Mouse (Mus musculus): ENCODE results near the gene Jchain. TPM values are rescaled to one million over a fixed set of nuclear protein-coding genes. Genes with fewer than 3 reads are reported as not detected.

Jchain gene
- polyA plus RNA-seq, 1 experiment from 2014 or later = 0.33 TPM

- Histone ChIP-seq H3K4me2 (ENCODE audit: low read depth, low read length) (no peak overlapping the region), H3K27me3 (ENCODE audit: control insufficient read depth, insufficient read depth, low read length) (no peaks in the 10 kb centered on the region), H3K4me1 (ENCODE audit: control insufficient read depth, insufficient read depth, low read length) (no peaks in the 10 kb centered on the region), H3K27ac (ENCODE audit: low read length) (no peak overlapping the region), H3K36me3 (ENCODE audit: control insufficient read depth, insufficient read depth) (no peaks in the 10 kb centered on the region), H3K9me3 (replicated peaks; ENCODE audit: control insufficient read depth, low read length) (no peaks in the 10 kb centered on the region), H3K4me3 (ENCODE audit: low read length) (no peak overlapping the region), H3K9ac (ENCODE audit: low read length) (no peak overlapping the region)
- ATAC-seq (replicated peaks; ENCODE audit: extremely low read depth, insufficient read depth, low FRiP score) = no peak
Observed at GRCm38 (mm10) chr5:88540845-88541244, 13.2 kb upstream of the Jchain start.

GRCm38 (mm10) chr5:88534697-88535096 is 7.0 kb upstream of the Jchain start:
- 63% methylated on average over 3 of the region's 3 CpGs for WGBS
- Histone ChIP-seq H3K9ac (ENCODE audit: low read length) (no peak overlapping the region), H3K4me2 (ENCODE audit: low read depth, low read length) (no peak overlapping the region), H3K4me1 (ENCODE audit: control insufficient read depth, insufficient read depth, low read length) (peaks cover 7% of the 10 kb centered on the region; the same call in 1 of the 2 replicates), H3K27ac (ENCODE audit: low read length) (no peak overlapping the region; the same call in 1 of the 2 replicates), H3K27me3 (ENCODE audit: control insufficient read depth, insufficient read depth, low read length) (no peaks in the 10 kb centered on the region), H3K4me3 (ENCODE audit: low read length) (no peak overlapping the region), H3K9me3 (replicated peaks; ENCODE audit: control insufficient read depth, low read length) (no peaks in the 10 kb centered on the region), H3K36me3 (ENCODE audit: control insufficient read depth, insufficient read depth) (no peaks in the 10 kb centered on the region)
- ATAC-seq (replicated peaks; ENCODE audit: extremely low read depth, insufficient read depth, low FRiP score) = no peak

- 47% methylated on average over 1 of the region's 1 CpGs for WGBS
- H3K27ac ChIP-seq (ENCODE audit: low read length) = no peak overlapping the region
- H3K4me1 ChIP-seq (ENCODE audit: control insufficient read depth, insufficient read depth, low read length) = peaks cover 7% of the 10 kb centered on the region; the same call in 1 of the 2 replicates
- H3K27me3 ChIP-seq (ENCODE audit: control insufficient read depth, insufficient read depth, low read length) = no peaks in the 10 kb centered on the region
- no peaks in the 10 kb centered on the region for H3K36me3 ChIP-seq (ENCODE audit: control insufficient read depth, insufficient read depth)
- H3K9ac ChIP-seq (ENCODE audit: low read length) = no peak overlapping the region
- no peak for ATAC-seq (replicated peaks; ENCODE audit: extremely low read depth, insufficient read depth, low FRiP score)
- no peaks in the 10 kb centered on the region for H3K9me3 ChIP-seq (replicated peaks; ENCODE audit: control insufficient read depth, low read length)
- H3K4me2 ChIP-seq (ENCODE audit: low read depth, low read length) = no peak overlapping the region
- no peak overlapping the region for H3K4me3 ChIP-seq (ENCODE audit: low read length)
Observed at GRCm38 (mm10) chr5:88530908-88531307, 3.2 kb upstream of the Jchain start.

DNA sequence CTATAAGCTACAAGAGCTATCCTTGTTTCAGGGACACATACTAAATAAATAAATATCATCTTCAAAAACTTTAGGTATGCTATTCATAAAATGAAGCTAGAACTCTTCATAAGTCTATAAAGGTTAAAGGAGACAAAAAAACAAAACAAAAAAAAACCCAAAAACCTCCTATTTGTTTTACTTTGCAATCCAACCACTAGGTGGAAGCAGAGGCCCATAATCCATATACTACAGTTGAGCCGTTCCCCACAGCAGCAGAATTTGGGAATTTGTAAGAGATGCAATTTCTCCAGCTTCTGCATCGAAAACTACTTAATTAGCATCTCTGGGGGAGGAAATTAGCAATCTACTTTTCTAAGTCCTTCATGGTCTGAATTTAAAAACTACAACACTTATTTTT is 8.5 kb downstream of the Jchain start:
- Histone ChIP-seq H3K9me3 (replicated peaks; ENCODE audit: control insufficient read depth, low read length) (no peaks in the 10 kb centered on the region), H3K4me1 (ENCODE audit: control insufficient read depth, insufficient read depth, low read length) (no peaks in the 10 kb centered on the region), H3K4me3 (ENCODE audit: low read length) (no peak overlapping the region), H3K27ac (ENCODE audit: low read length) (no peak overlapping the region), H3K27me3 (ENCODE audit: control insufficient read depth, insufficient read depth, low read length) (no peaks in the 10 kb centered on the region), H3K36me3 (ENCODE audit: control insufficient read depth, insufficient read depth) (no peaks in the 10 kb centered on the region), H3K9ac (ENCODE audit: low read length) (no peak overlapping the region), H3K4me2 (ENCODE audit: low read depth, low read length) (no peak overlapping the region)
- no peak for ATAC-seq (replicated peaks; ENCODE audit: extremely low read depth, insufficient read depth, low FRiP score)
- 12% methylated on average over 2 of the region's 2 CpGs for WGBS

GRCm38 (mm10) chr5:88508990-88509389 is 18.7 kb downstream of the Jchain start:
- Histone ChIP-seq H3K4me2 (ENCODE audit: low read depth, low read length) (no peak overlapping the region), H3K4me3 (ENCODE audit: low read length) (no peak overlapping the region), H3K36me3 (ENCODE audit: control insufficient read depth, insufficient read depth) (no peaks in the 10 kb centered on the region), H3K9ac (ENCODE audit: low read length) (no peak overlapping the region), H3K9me3 (replicated peaks; ENCODE audit: control insufficient read depth, low read length) (no peaks in the 10 kb centered on the region), H3K4me1 (ENCODE audit: control insufficient read depth, insufficient read depth, low read length) (no peaks in the 10 kb centered on the region), H3K27ac (ENCODE audit: low read length) (no peak overlapping the region), H3K27me3 (ENCODE audit: control insufficient read depth, insufficient read depth, low read length) (no peaks in the 10 kb centered on the region)
- 86% methylated on average over 1 of the region's 1 CpGs for WGBS
- ATAC-seq (replicated peaks; ENCODE audit: extremely low read depth, insufficient read depth, low FRiP score) = no peak

DNA sequence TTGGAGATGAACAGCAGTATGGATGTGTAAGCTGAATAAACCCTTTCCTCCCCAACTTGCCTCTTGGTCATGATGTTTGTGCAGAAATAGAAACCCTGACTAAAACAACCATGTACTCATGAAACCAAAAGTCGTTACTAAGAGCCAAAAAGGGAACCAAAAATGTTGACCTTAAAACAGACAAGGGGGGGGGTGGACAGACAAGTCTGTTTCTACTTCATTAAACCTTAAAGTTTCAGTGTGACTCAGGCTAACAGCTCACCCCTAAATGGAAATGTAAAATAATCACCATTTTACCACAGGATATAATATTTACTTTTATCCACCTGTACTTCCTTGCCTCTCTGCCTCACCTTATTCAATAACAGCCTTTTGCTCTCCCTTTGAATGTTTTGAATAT is 19.1 kb downstream of the Jchain start:
- no peaks in the 10 kb centered on the region for H3K36me3 ChIP-seq (ENCODE audit: control insufficient read depth, insufficient read depth)
- H3K4me1 ChIP-seq (ENCODE audit: control insufficient read depth, insufficient read depth, low read length) = no peaks in the 10 kb centered on the region
- 38% methylated on average over 1 of the region's 1 CpGs for WGBS
- H3K4me3 ChIP-seq (ENCODE audit: low read length) = no peak overlapping the region
- no peaks in the 10 kb centered on the region for H3K27me3 ChIP-seq (ENCODE audit: control insufficient read depth, insufficient read depth, low read length)
- H3K9ac ChIP-seq (ENCODE audit: low read length) = no peak overlapping the region
- no peak overlapping the region for H3K4me2 ChIP-seq (ENCODE audit: low read depth, low read length)
- H3K27ac ChIP-seq (ENCODE audit: low read length) = no peak overlapping the region
- H3K9me3 ChIP-seq (replicated peaks; ENCODE audit: control insufficient read depth, low read length) = no peaks in the 10 kb centered on the region
- no peak for ATAC-seq (replicated peaks; ENCODE audit: extremely low read depth, insufficient read depth, low FRiP score)

DNA sequence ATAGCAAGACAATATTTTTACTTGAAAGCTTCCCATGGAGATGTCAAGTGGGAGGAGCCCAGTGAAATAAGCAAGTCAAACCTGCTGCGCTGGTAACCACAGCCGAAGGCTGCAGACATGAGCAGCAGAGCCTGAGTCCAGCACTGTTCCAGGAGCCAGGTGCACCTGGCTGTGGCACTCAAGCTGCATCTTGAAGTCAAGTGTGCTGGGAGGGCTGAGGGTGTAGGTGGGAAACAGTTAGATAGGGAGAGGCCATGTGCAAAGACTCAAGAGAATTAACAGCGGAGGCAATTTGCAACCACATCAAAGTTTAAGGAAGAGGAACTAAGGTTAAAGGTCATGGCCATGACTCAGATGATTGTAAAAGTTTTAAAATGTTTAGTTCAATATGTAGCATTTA is 27.9 kb downstream of the Jchain start:
- Histone ChIP-seq H3K9me3 (replicated peaks; ENCODE audit: control insufficient read depth, low read length) (no peaks in the 10 kb centered on the region), H3K4me3 (ENCODE audit: low read length) (no peak overlapping the region), H3K4me2 (ENCODE audit: low read depth, low read length) (no peak overlapping the region), H3K4me1 (ENCODE audit: control insufficient read depth, insufficient read depth, low read length) (no peaks in the 10 kb centered on the region), H3K36me3 (ENCODE audit: control insufficient read depth, insufficient read depth) (no peaks in the 10 kb centered on the region), H3K27ac (ENCODE audit: low read length) (no peak overlapping the region), H3K9ac (ENCODE audit: low read length) (no peak overlapping the region), H3K27me3 (ENCODE audit: control insufficient read depth, insufficient read depth, low read length) (no peaks in the 10 kb centered on the region)
- peak; percentile 84 for ATAC-seq (replicated peaks; ENCODE audit: extremely low read depth, insufficient read depth, low FRiP score)
- WGBS = 76% methylated on average over 3 of the region's 3 CpGs

DNA sequence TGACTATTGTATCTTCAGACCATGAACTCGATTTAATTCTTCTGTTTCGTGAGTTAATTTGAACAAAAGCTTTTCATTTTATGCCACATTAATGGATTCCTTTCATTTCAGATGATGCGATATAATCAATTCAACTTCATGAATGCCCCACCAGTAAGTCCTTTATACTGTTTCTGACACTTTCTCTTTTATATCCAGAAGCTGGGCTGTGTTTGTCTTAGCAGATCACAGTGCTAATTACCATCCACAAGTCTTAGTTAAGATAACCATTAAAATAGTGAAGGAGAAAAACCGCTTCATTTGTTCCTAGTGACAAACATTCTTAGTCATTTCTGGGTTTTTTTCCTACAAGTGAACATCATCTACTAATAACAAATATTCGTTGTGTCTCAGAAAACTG is 36.6 kb downstream of the Jchain start:
- H3K27me3 ChIP-seq (ENCODE audit: control insufficient read depth, insufficient read depth, low read length) = no peaks in the 10 kb centered on the region
- H3K4me2 ChIP-seq (ENCODE audit: low read depth, low read length) = no peak overlapping the region
- WGBS = 77% methylated on average over 5 of the region's 5 CpGs
- no peak overlapping the region for H3K27ac ChIP-seq (ENCODE audit: low read length)
- H3K9me3 ChIP-seq (replicated peaks; ENCODE audit: control insufficient read depth, low read length) = no peaks in the 10 kb centered on the region
- H3K36me3 ChIP-seq (ENCODE audit: control insufficient read depth, insufficient read depth) = no peaks in the 10 kb centered on the region
- no peak overlapping the region for H3K4me3 ChIP-seq (ENCODE audit: low read length)
- H3K9ac ChIP-seq (ENCODE audit: low read length) = no peak overlapping the region
- no peak for ATAC-seq (replicated peaks; ENCODE audit: extremely low read depth, insufficient read depth, low FRiP score)
- H3K4me1 ChIP-seq (ENCODE audit: control insufficient read depth, insufficient read depth, low read length) = no peaks in the 10 kb centered on the region

- Histone ChIP-seq H3K9me3 (replicated peaks; ENCODE audit: control insufficient read depth, low read length) (no peaks in the 10 kb centered on the region), H3K27me3 (ENCODE audit: control insufficient read depth, insufficient read depth, low read length) (no peaks in the 10 kb centered on the region), H3K27ac (ENCODE audit: low read length) (no peak overlapping the region), H3K4me3 (ENCODE audit: low read length) (no peak overlapping the region), H3K4me1 (ENCODE audit: control insufficient read depth, insufficient read depth, low read length) (no peaks in the 10 kb centered on the region), H3K9ac (ENCODE audit: low read length) (no peak overlapping the region), H3K36me3 (ENCODE audit: control insufficient read depth, insufficient read depth) (no peaks in the 10 kb centered on the region), H3K4me2 (ENCODE audit: low read depth, low read length) (no peak overlapping the region)
- 59% methylated on average over 2 of the region's 2 CpGs for WGBS
- no peak for ATAC-seq (replicated peaks; ENCODE audit: extremely low read depth, insufficient read depth, low FRiP score)
Observed at GRCm38 (mm10) chr5:88489004-88489403, 38.7 kb downstream of the Jchain start.

- no peaks in the 10 kb centered on the region for H3K4me1 ChIP-seq (ENCODE audit: control insufficient read depth, insufficient read depth, low read length)
- no peak within 1 kb of the TSS for H3K9ac ChIP-seq (ENCODE audit: low read length)
- H3K4me2 ChIP-seq (ENCODE audit: low read depth, low read length) = no peak within 1 kb of the TSS
- ATAC-seq (replicated peaks; ENCODE audit: extremely low read depth, insufficient read depth, low FRiP score) = no peak
- H3K27me3 ChIP-seq (ENCODE audit: control insufficient read depth, insufficient read depth, low read length) = no peaks in the 10 kb centered on the region
- H3K4me3 ChIP-seq (ENCODE audit: low read length) = no peak within 1 kb of the TSS
- no peaks in the 10 kb centered on the region for H3K9me3 ChIP-seq (replicated peaks; ENCODE audit: control insufficient read depth, low read length)
- no peak within 1 kb of the TSS for H3K27ac ChIP-seq (ENCODE audit: low read length)
- no peaks in the 10 kb centered on the region for H3K36me3 ChIP-seq (ENCODE audit: control insufficient read depth, insufficient read depth)
Observed at GRCm38 (mm10) chr5:88487675-88488074, 40.0 kb downstream of the Jchain start, which contains the start of gene Enam. Gene Enam, plus strand, starts transcription at chr5:88487975.

Data from heart, embryonic 16.5 days (tissue).